Mouse (Mus musculus): ENCODE measurements around the gene Ufm1. TPM values are rescaled to one million over a fixed set of nuclear protein-coding genes. Genes with fewer than 3 reads are reported as not detected.

Gene Ufm1
- 93.4 and 105 TPM in 2 replicates for polyA plus RNA-seq (2014; fragmentation: Nextera tagmentation; extraction: Ambion mirVana)

DNA sequence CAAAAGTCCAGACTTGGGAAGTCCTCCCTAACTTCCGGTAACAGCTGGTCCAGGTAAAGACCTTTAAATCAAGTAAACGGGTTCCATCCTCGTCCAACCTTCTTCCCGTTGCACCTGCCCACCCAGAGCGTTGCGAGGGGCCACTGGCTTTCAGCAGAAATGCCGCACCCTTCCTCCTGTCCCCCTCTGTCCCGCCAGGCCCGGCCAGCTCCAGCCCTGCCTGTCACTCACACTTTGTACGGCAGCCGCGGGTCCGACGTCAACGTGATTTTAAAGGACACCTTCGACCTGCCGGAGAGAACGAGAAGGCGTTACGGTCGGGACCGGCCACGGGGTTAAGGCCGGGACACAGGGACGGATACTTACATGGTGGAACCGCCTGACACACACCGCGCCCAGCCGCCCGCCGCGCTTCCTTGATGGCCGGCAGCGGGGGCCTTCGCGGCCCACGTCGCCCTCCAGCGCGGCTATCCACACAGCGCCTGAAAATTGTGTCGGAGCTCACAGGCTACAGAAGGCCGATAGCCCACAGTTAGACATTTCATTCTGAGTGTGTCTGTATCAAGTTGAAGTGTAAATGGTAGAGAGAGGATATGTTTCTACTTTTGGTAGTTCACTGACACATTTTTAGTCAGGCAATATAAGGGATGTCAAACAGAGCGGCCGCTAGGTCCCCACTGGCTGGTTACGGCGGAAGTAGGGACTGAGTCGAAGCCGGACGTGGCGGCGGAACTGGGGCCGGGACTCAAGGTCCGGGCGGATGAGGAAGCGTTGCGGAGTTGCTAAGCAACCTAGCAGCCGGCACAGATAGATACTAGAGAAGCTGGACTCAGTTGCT is at the start of gene Ufm1:
Ufm1 (minus strand) TSS at position 448 of the 838 bp plus-strand sequence.
- Histone ChIP-seq H3K4me1 (replicated peaks; ENCODE audit: control insufficient read depth, insufficient read depth, low read length) (no peaks in the 10 kb centered on the region), H3K36me3 (ENCODE audit: control insufficient read depth, insufficient read depth, low read length) (peaks cover 15% of the 10 kb centered on the region), H3K9ac (ENCODE audit: low read depth, low read length) (peak within 1 kb of the TSS; percentile 79), H3K9me3 (ENCODE audit: control insufficient read depth, low read length) (no peaks in the 10 kb centered on the region), H3K4me3 (ENCODE audit: low read depth, low read length) (peak within 1 kb of the TSS; percentile 80), H3K27ac (ENCODE audit: low read depth, low read length) (no peak within 1 kb of the TSS), H3K27me3 (replicated peaks; ENCODE audit: control insufficient read depth, insufficient read depth, low read length) (no peaks in the 10 kb centered on the region), H3K4me2 (peak within 1 kb of the TSS; percentile 89)
- ATAC-seq (replicated peaks; ENCODE audit: low FRiP score), result peak; percentile 99
- under 1% methylated on average over 58 of the region's 58 CpGs for WGBS
- DNase-seq (ENCODE audit: low spot score), result peak; percentile 85

DNA sequence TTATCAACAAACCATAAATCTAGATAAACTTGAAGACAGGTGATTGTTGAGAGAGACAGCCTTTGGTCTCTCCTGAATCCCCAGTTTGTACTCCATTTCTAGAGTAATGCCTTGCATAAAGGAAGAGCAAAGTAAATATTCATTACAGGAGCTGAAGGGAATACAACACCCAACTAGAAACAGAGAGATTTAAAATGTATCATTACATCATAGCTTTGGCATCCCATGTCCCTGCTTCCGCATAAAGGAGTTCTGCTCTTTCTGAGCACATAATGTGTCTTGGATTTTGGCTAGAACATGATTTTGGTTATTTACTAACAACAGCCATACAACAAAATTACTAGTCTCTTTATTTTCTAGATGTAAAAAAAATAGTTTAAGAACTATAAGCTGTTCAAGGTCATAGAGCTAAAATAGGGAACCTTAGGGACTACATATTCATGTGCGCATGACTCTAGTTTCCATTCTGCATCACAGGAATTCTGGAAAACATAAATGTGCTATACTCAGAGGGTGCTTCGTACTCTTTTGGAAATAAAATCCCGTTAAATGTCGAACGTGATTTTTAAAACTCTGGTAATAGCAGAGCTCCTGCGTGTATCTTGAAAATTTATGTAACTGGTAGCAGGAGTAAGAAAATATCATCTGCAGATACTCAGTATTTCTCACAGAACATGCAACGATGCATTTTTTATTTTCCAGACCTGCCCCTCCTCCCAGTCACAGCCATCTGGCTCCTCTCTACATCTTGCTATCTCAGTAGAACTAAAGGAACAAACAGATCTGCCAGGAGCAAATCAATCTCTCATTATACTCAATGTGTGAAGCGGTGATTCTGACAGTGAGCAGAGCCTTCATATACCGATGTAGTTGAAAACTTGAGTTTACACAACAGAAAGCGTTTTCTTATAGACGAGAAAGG is 27.2 kb upstream of the Ufm1 start:
- Histone ChIP-seq H3K4me1 (replicated peaks; ENCODE audit: control insufficient read depth, insufficient read depth, low read length) (no peaks in the 10 kb centered on the region), H3K27ac (ENCODE audit: low read depth, low read length) (no peak overlapping the region), H3K36me3 (ENCODE audit: control insufficient read depth, insufficient read depth, low read length) (no peaks in the 10 kb centered on the region), H3K4me3 (ENCODE audit: low read depth, low read length) (no peak overlapping the region), H3K27me3 (replicated peaks; ENCODE audit: control insufficient read depth, insufficient read depth, low read length) (no peaks in the 10 kb centered on the region), H3K9me3 (ENCODE audit: control insufficient read depth, low read length) (no peaks in the 10 kb centered on the region), H3K4me2 (no peak overlapping the region), H3K9ac (ENCODE audit: low read depth, low read length) (no peak overlapping the region)
- DNase-seq (ENCODE audit: low spot score) (no peak), ATAC-seq (replicated peaks; ENCODE audit: low FRiP score) (no peak)
- 81% methylated on average over 12 of the region's 12 CpGs for WGBS

DNA sequence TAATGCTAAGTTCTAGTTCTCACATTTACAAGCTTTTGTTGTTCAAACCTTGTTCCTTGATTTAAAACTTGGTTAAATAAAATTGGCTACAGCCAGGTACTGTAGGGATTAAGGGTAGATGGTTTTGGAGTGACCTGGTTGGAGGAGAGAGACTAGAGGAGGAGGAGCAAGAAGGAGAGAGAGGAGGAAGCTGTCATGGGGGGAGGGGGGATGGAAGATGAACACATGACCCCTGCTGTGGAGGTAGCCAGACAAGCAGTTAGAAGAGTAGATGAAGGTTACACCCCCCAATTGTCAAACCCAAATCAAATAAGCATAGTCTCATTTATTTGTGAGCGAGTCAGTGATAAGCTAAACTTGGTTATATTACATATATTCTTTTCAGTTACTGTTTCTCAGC is 8.0 kb upstream of the Ufm1 start:
- Histone ChIP-seq H3K9ac (ENCODE audit: low read depth, low read length) (no peak overlapping the region), H3K36me3 (ENCODE audit: control insufficient read depth, insufficient read depth, low read length) (no peaks in the 10 kb centered on the region)
- 73% methylated on average over 1 of the region's 1 CpGs for WGBS

DNA sequence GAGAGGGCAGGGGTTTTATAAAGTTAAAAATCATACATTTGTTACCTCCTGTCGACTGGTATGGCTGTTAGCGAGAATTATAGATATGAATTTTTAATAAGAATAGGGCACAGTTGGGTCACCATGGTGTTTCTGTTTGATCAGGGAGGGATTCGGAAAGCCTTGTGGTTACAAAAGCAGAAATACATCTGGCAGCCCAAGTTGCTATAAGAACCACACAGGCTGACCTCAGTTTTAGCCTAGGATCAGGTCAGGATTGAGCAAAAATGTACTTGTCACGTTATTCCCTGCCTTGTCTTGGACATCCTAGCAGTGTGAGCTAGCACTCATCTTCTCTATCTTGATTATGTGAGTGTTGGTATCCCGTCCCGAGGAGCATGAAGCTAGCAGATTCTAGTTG is 6.9 kb upstream of the Ufm1 start:
- no peak for DNase-seq (ENCODE audit: low spot score)
- no peak for ATAC-seq (replicated peaks; ENCODE audit: low FRiP score)
- no peaks in the 10 kb centered on the region for H3K36me3 ChIP-seq (ENCODE audit: control insufficient read depth, insufficient read depth, low read length)
- H3K4me3 ChIP-seq (ENCODE audit: low read depth, low read length), result no peak overlapping the region
- H3K9me3 ChIP-seq (ENCODE audit: control insufficient read depth, low read length), result no peaks in the 10 kb centered on the region
- no peak overlapping the region for H3K9ac ChIP-seq (ENCODE audit: low read depth, low read length)
- no peak overlapping the region for H3K27ac ChIP-seq (ENCODE audit: low read depth, low read length)
- H3K4me2 ChIP-seq, result no peak overlapping the region
- 72% methylated on average over 6 of the region's 6 CpGs for WGBS
- H3K4me1 ChIP-seq (replicated peaks; ENCODE audit: control insufficient read depth, insufficient read depth, low read length), result no peaks in the 10 kb centered on the region
- no peaks in the 10 kb centered on the region for H3K27me3 ChIP-seq (replicated peaks; ENCODE audit: control insufficient read depth, insufficient read depth, low read length)

More for the DNA sequence above, 8.0 kb upstream of the Ufm1 start:
- ATAC-seq (replicated peaks; ENCODE audit: low FRiP score), result no peak
- H3K27me3 ChIP-seq (replicated peaks; ENCODE audit: control insufficient read depth, insufficient read depth, low read length), result no peaks in the 10 kb centered on the region
- no peaks in the 10 kb centered on the region for H3K9me3 ChIP-seq (ENCODE audit: control insufficient read depth, low read length)
- DNase-seq (ENCODE audit: low spot score), result no peak
- no peak overlapping the region for H3K27ac ChIP-seq (ENCODE audit: low read depth, low read length)
- H3K4me2 ChIP-seq, result no peak overlapping the region
- no peaks in the 10 kb centered on the region for H3K4me1 ChIP-seq (replicated peaks; ENCODE audit: control insufficient read depth, insufficient read depth, low read length)
- no peak overlapping the region for H3K4me3 ChIP-seq (ENCODE audit: low read depth, low read length)

DNA sequence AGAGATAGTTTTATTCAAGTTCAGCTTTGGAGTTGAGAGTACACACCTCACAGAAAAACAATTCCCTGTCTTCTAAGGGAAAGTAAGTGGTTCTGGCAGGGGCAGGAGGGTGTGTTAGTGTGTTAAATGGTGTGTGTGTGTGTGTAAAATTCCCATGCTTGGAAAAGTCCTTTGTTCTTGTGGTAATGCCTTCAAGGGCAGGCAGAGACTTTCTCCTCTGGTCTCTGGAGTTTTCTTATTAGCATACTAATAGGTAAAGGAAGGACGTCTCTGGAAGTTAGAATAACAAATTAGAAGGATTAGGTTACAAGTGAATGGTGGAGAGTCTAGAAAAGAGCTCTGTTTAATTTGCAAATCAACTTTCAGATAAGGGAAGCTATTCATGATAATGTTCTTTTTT is 5.6 kb upstream of the Ufm1 start:
- Histone ChIP-seq H3K36me3 (ENCODE audit: control insufficient read depth, insufficient read depth, low read length) (no peaks in the 10 kb centered on the region), H3K4me2 (no peak overlapping the region), H3K27me3 (replicated peaks; ENCODE audit: control insufficient read depth, insufficient read depth, low read length) (no peaks in the 10 kb centered on the region), H3K9ac (ENCODE audit: low read depth, low read length) (no peak overlapping the region), H3K9me3 (ENCODE audit: control insufficient read depth, low read length) (no peaks in the 10 kb centered on the region), H3K27ac (ENCODE audit: low read depth, low read length) (no peak overlapping the region), H3K4me1 (replicated peaks; ENCODE audit: control insufficient read depth, insufficient read depth, low read length) (no peaks in the 10 kb centered on the region), H3K4me3 (ENCODE audit: low read depth, low read length) (no peak overlapping the region)
- DNase-seq (ENCODE audit: low spot score) (no peak), ATAC-seq (replicated peaks; ENCODE audit: low FRiP score) (no peak)
- 31% methylated on average over 1 of the region's 1 CpGs for WGBS

- Histone ChIP-seq H3K27me3 (replicated peaks; ENCODE audit: control insufficient read depth, insufficient read depth, low read length) (no peaks in the 10 kb centered on the region), H3K27ac (ENCODE audit: low read depth, low read length) (no peak overlapping the region), H3K4me2 (no peak overlapping the region), H3K9me3 (ENCODE audit: control insufficient read depth, low read length) (no peaks in the 10 kb centered on the region), H3K4me1 (replicated peaks; ENCODE audit: control insufficient read depth, insufficient read depth, low read length) (no peaks in the 10 kb centered on the region), H3K9ac (ENCODE audit: low read depth, low read length) (no peak overlapping the region), H3K4me3 (ENCODE audit: low read depth, low read length) (no peak overlapping the region), H3K36me3 (ENCODE audit: control insufficient read depth, insufficient read depth, low read length) (no peaks in the 10 kb centered on the region)
- 89% methylated on average over 4 of the region's 4 CpGs for WGBS
- no peak for ATAC-seq (replicated peaks; ENCODE audit: low FRiP score)
- no peak for DNase-seq (ENCODE audit: low spot score)
These were observed 4.6 kb upstream of the Ufm1 start for GRCm38 (mm10) chr3:53868212-53868611.

- no peaks in the 10 kb centered on the region for H3K9me3 ChIP-seq (ENCODE audit: control insufficient read depth, low read length)
- whole genome bisulfite sequencing, result 86% methylated on average over 3 of the region's 3 CpGs
- H3K27me3 ChIP-seq (replicated peaks; ENCODE audit: control insufficient read depth, insufficient read depth, low read length), result no peaks in the 10 kb centered on the region
- DNase-seq (ENCODE audit: low spot score), result no peak
- peaks cover 12% of the 10 kb centered on the region for H3K36me3 ChIP-seq (ENCODE audit: control insufficient read depth, insufficient read depth, low read length)
- no peak overlapping the region for H3K4me2 ChIP-seq
- H3K27ac ChIP-seq (ENCODE audit: low read depth, low read length), result no peak overlapping the region
- no peaks in the 10 kb centered on the region for H3K4me1 ChIP-seq (replicated peaks; ENCODE audit: control insufficient read depth, insufficient read depth, low read length)
- no peak overlapping the region for H3K4me3 ChIP-seq (ENCODE audit: low read depth, low read length)
- H3K9ac ChIP-seq (ENCODE audit: low read depth, low read length), result no peak overlapping the region
- no peak for ATAC-seq (replicated peaks; ENCODE audit: low FRiP score)
These were observed 8.8 kb downstream of the Ufm1 start for GRCm38 (mm10) chr3:53854831-53855230.

- WGBS, result 89% methylated on average over 4 of the region's 4 CpGs
These were observed 9.4 kb downstream of the Ufm1 start for GRCm38 (mm10) chr3:53854261-53854660.

More at GRCm38 (mm10) chr3:53854261-53854660, 9.4 kb downstream of the Ufm1 start:
- Histone ChIP-seq H3K27ac (ENCODE audit: low read depth, low read length) (no peak overlapping the region), H3K4me3 (ENCODE audit: low read depth, low read length) (no peak overlapping the region), H3K36me3 (ENCODE audit: control insufficient read depth, insufficient read depth, low read length) (peaks cover 7% of the 10 kb centered on the region; the same call in 1 of the 2 replicates), H3K9me3 (ENCODE audit: control insufficient read depth, low read length) (no peaks in the 10 kb centered on the region), H3K27me3 (replicated peaks; ENCODE audit: control insufficient read depth, insufficient read depth, low read length) (no peaks in the 10 kb centered on the region), H3K9ac (ENCODE audit: low read depth, low read length) (no peak overlapping the region), H3K4me2 (no peak overlapping the region), H3K4me1 (replicated peaks; ENCODE audit: control insufficient read depth, insufficient read depth, low read length) (no peaks in the 10 kb centered on the region)
- DNase-seq (ENCODE audit: low spot score) (no peak), ATAC-seq (replicated peaks; ENCODE audit: low FRiP score) (no peak)
